Mouse (Mus musculus) neutrophil, adult 65 days (primary cell): ENCODE data around the gene Emcn. TPM values are rescaled to one million over a fixed set of nuclear protein-coding genes. Genes with fewer than 3 reads are reported as not detected.

Experiments used
- total RNA-seq: library from RNA; stranded (reverse); gene quantifications from 2 replicates; pipeline ENCODE4 v1.2.4, GENCODE M21; 2023

Emcn gene
- not detected in 2 replicates for total RNA-seq

DNA sequence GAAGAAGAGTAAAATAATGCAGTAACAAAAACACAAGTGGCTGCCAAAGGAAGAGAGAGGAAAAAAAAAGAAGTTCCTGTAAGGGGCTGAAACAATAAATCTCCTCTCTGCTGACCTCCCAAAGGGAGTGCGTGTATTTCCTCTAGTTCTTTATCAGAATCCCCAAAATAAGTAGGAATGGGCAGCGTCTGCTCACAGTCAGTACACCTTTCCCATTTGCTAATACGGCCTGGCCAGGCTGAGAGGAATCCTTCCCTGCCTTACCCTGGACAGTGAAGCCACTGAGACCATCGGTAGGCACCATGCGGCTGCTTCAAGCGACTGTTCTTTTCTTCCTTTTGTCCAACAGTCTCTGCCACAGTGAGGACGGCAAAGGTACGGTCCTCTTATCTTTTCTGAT lies at the start of gene Emcn:
Emcn (plus strand) TSS at position 130 of the 400 bp plus-strand sequence.

